Mouse (Mus musculus) adipocyte (in vitro differentiated cells): ENCODE measurements around the gene Mbip.

Experiments used
- DNase-seq: peaks from one replicate; pipeline ENCODE4 v3.0.0-alpha.2; 2016; ENCODE audit warnings: low spot score

The Mbip gene

DNA sequence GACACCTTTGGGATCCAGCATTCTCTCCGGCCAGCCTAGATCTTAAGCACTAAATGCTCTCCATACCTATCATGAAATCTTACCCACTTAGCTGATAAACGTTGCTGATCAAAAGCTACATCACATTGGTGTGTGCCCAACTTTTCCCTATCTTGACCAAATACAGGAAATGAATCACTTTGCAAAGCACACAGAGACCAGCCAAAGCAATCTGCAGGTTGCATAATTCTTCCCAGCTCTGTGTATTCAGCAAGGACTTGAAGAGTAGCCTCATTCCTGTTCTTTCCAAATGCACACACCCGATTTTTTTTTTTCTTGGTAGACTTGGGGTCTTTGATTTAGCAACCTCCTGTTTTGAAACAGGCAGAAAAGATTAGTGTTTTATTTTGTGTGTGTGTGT is 57.1 kb downstream of the Mbip start:
- DNase-seq: peak; percentile 10

DNA sequence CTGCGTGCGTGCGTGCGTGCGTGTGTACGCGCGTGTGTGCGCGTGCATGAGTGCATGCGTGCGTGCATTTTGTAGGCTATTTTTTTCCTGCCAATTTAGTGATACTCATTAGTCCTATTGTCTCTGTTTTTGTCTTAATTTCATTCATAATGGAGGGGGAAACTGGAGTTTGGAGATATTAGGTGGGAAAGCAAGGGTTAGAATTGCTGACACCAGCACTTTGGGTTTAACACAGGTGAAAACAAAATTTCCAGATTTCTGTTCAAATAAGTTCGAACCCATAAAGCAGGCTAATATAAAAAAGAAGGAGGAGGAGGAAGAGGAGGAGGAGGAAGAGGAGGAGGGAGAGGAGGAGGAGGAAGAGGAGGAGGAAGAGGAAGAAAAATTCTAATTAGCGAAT is 58.9 kb downstream of the Mbip start:
- DNase-seq: no peak

DNA sequence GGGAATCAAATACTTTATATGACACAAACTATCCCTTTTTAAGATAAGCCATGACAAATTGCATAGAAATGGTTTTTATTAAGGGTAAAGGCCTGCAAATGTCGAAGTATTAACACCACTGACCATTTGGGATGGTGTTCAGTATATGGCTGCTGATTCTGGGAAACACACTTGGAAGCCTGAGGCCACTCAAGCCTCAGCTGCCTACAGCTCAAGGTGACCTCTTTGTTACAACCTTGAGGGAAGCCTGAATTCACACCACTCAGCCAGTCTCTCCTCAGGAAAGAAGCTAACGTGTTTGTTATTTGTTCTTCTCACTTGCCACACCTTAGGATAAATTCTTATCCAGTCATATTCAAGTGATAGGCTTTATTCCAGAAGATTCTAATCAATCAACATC is 61.5 kb downstream of the Mbip start:
- no peak for DNase-seq

DNA sequence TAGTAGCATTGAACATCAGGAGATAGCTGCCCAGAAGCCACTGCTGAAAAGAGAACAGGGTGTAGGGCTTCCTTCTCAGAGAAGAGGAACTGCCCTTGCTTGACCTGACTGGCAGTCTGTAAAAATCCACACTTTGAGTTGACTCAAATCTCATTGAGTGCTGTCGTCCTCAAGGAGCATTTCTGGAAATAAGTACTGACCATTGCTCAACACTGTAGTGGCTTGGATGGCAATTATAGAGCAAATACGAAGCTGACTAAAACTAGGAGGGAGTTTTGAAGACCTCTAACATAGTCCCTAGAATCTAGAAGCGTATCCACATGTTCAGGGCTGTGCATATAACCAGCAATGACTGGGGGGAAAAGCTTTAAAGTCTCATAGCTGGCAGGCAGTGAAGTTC is 64.0 kb downstream of the Mbip start:
- no peak for DNase-seq
